Mouse (Mus musculus) brown adipose tissue, adult 24 weeks (tissue): ENCODE data around the gene Fkbp15. TPM values are rescaled to one million over a fixed set of nuclear protein-coding genes. Genes with fewer than 3 reads are reported as not detected.
A peak's percentile ranks its signal among the peaks of the same experiment; 100 is the strongest.

Source experiments
- H3K27ac ChIP-seq: fragments of 200-500 bp; replicated peaks from 2 replicates; pipeline ENCODE4 v1.5.1; 2012; ENCODE audit warnings: low read depth, mild to moderate bottlenecking, low read length
- H3K4me1 ChIP-seq: fragments of 200-500 bp; 2 replicates; pipeline ENCODE4 v1.6.1; 2012; ENCODE audit warnings: low read length, mixed read lengths; ENCODE audit not compliant: control insufficient read depth, insufficient read depth, insufficient read length
- H3K4me3 ChIP-seq: fragments of 200-500 bp; 2 replicates; pipeline ENCODE4 v1.5.1; 2012; ENCODE audit warnings: low read depth, mild to moderate bottlenecking, low read length, moderate library complexity; ENCODE audit not compliant: insufficient read depth
- polyA plus RNA-seq: library from polyadenylated mRNA; stranded (reverse); fragments of >200 nt; gene quantifications from 2 replicates; pipeline ENCODE4 v1.2.4, GENCODE M21; 2012; ENCODE audit not compliant: missing spikeins, insufficient read depth, insufficient read length

The Fkbp15 gene
- polyA plus RNA-seq, 1 experiment: 13.5 TPM

GRCm38 (mm10) chr4:62360805-62361455, 582 bp upstream of the Fkbp15 start:
- H3K27ac ChIP-seq: peak overlapping the region; percentile 28
- H3K4me3 ChIP-seq: peak overlapping the region; percentile 72
- 0 out of 2 replicates have a peak, but pooled peaks cover 3% of the 10 kb centered on the region for H3K4me1 ChIP-seq

GRCm38 (mm10) chr4:62359256-62359775, 1.0 kb downstream of the Fkbp15 start:
- H3K4me3 ChIP-seq: peak overlapping the region; percentile 83
- 0 out of 2 replicates have a peak, but pooled peaks cover 3% of the 10 kb centered on the region for H3K4me1 ChIP-seq
- no peak overlapping the region for H3K27ac ChIP-seq

- peak overlapping the region; percentile 30; the same call in 1 of the 2 replicates for H3K27ac ChIP-seq
- H3K4me3 ChIP-seq: no peak overlapping the region
- H3K4me1 ChIP-seq: 0 out of 2 replicates have a peak, but pooled peaks cover 3% of the 10 kb centered on the region
These were observed 2.7 kb downstream of the Fkbp15 start for GRCm38 (mm10) chr4:62357631-62358148.

- H3K27ac ChIP-seq: no peak overlapping the region
- H3K4me1 ChIP-seq: peaks cover 3% of the 10 kb centered on the region; the same call in 1 of the 2 replicates
- H3K4me3 ChIP-seq: no peak overlapping the region
These were observed 11.0 kb downstream of the Fkbp15 start for GRCm38 (mm10) chr4:62349371-62349770.

DNA sequence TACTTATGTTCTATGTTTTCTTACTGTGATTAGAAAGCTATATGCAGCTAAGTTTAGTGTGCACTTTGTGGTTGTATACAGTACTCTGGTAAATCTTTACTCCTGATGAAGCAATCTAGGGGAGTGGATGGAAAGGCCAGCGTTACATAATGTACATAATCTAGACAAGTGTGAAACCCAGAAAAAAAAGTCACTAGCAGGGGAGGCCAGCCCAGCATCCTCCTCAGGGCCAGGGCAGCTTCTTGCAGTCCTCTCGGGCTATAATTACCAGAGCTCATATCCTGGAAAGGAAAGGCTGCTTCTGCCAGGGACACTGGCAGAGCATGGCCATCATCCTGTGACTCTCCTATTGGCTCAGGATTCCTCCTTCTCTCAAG, 12.0 kb downstream of the Fkbp15 start:
- no peak overlapping the region for H3K4me3 ChIP-seq
- peaks cover 3% of the 10 kb centered on the region; the same call in 1 of the 2 replicates for H3K4me1 ChIP-seq
- H3K27ac ChIP-seq: peak overlapping the region; percentile 41; the same call in 1 of the 2 replicates

GRCm38 (mm10) chr4:62347605-62348328, 12.6 kb downstream of the Fkbp15 start:
- peaks cover 3% of the 10 kb centered on the region; the same call in 1 of the 2 replicates for H3K4me1 ChIP-seq
- no peak overlapping the region for H3K4me3 ChIP-seq
- H3K27ac ChIP-seq: no peak overlapping the region

- Histone ChIP-seq H3K4me3 (no peak overlapping the region), H3K4me1 (peaks cover 3% of the 10 kb centered on the region; the same call in 1 of the 2 replicates), H3K27ac (no peak overlapping the region)
These were observed 14.5 kb downstream of the Fkbp15 start for GRCm38 (mm10) chr4:62345827-62346226.

DNA sequence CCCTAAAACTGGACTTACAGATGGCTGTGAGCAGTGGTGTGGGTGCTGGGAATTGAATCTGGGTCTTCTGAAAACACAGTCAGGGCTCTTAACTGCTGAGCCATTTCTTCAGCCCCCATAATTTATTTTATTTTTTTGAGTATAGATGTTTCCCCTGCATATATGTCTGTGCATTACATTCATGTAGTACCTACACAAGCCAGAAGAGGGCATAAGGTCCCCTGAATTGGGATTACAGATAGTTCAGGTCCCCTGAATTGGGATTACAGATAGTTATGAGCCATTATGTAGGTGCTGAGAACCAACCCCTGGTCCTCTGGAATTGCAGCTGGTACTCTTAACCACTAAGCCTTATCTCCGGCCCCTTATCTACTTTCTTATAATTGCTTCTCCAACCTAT, 16.3 kb downstream of the Fkbp15 start:
- Histone ChIP-seq H3K4me3 (no peak overlapping the region), H3K27ac (no peak overlapping the region), H3K4me1 (peaks cover 1% of the 10 kb centered on the region; the same call in 1 of the 2 replicates)

DNA sequence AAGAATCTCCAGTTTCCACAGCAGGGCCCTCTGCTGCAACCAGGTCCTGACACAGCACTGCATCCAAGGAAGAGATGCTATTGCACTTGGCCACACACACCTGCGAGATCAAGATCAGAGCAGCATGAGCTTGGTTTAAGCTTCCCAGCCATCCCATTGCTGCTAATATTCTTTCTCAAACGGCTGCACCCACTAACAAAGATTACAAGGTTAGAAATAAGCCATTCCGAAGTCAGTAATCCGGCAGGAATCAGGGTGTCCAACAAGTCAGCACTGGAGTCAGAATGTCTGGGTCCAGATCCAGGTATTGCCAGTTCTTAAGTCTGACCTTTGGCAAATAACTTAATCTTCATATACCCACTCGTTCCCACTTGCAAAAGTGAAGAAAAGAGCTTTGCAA, 21.8 kb downstream of the Fkbp15 start:
- Histone ChIP-seq H3K4me1 (no peaks in the 10 kb centered on the region), H3K4me3 (no peak overlapping the region), H3K27ac (no peak overlapping the region)

- H3K4me1 ChIP-seq: no peaks in the 10 kb centered on the region
- no peak overlapping the region for H3K4me3 ChIP-seq
- no peak overlapping the region for H3K27ac ChIP-seq
These were observed 28.4 kb downstream of the Fkbp15 start for GRCm38 (mm10) chr4:62331977-62332376.

DNA sequence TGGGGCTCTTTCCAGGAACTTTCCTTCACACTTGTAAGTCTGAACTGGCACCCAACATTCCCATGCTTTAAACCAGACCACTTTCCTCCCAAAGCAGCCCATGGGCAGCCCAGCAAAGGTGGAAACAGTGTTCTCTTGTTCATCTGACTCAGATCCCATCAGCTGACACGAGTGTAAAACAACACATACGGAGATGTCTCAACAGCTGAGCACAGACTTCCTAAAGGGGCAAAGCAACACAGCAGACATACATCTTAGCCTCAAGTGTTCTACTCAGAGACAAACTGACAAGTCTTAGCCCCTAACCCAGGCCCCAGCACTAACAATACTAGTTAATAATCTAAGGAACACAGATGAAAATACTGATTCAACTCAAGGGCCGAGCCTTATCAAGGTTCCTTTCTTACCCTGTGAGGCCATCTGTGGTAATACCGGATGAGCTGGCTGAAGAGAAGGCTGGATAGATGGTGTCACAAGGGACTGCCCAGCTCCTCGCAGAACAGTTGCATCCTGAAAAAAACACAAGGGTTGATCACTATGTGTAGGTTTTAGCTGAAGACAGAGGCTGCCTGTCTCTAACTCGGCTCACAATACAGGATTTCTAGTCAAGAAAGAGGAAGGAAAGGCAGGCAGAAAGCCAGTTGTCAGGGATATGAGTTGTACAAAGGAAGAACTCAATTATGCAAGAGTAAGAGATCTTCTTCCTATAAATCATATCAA, 31.2 kb downstream of the Fkbp15 start:
- Histone ChIP-seq H3K4me3 (no peak overlapping the region), H3K4me1 (no peaks in the 10 kb centered on the region), H3K27ac (0 out of 2 replicates have a peak overlapping the region, but pooled peaks have one; percentile 32)

GRCm38 (mm10) chr4:62326111-62326510, 34.2 kb downstream of the Fkbp15 start:
- no peak overlapping the region for H3K4me3 ChIP-seq
- no peaks in the 10 kb centered on the region for H3K4me1 ChIP-seq
- no peak overlapping the region for H3K27ac ChIP-seq

GRCm38 (mm10) chr4:62322684-62323083, 37.7 kb downstream of the Fkbp15 start:
- Histone ChIP-seq H3K27ac (no peak overlapping the region), H3K4me3 (no peak overlapping the region), H3K4me1 (no peaks in the 10 kb centered on the region)

DNA sequence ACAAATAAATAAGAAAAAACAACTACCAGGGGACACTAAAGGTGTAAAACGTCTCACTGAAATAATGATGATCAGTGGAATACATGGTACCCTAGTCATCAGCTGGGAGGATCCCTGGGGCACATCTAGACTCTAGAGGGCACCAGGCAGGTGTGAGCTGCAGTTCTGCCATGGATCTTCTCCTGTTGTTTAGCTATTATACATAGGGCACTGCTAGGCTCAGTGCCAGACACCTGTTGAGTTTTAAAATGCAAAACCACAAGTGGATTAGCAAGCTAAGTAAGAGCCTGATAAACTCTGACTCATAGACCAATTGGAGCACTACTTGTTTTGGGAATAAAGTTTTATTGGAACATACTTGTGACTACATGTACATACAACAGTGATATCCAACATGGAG, 42.1 kb downstream of the Fkbp15 start:
- Histone ChIP-seq H3K4me1 (peaks cover 2% of the 10 kb centered on the region; the same call in 1 of the 2 replicates), H3K4me3 (no peak overlapping the region), H3K27ac (no peak overlapping the region)

- no peak overlapping the region for H3K4me3 ChIP-seq
- peaks cover 2% of the 10 kb centered on the region; the same call in 1 of the 2 replicates for H3K4me1 ChIP-seq
- H3K27ac ChIP-seq: no peak overlapping the region
These were observed 43.9 kb downstream of the Fkbp15 start for GRCm38 (mm10) chr4:62316456-62316855.
